In the genomic region with DNA sequence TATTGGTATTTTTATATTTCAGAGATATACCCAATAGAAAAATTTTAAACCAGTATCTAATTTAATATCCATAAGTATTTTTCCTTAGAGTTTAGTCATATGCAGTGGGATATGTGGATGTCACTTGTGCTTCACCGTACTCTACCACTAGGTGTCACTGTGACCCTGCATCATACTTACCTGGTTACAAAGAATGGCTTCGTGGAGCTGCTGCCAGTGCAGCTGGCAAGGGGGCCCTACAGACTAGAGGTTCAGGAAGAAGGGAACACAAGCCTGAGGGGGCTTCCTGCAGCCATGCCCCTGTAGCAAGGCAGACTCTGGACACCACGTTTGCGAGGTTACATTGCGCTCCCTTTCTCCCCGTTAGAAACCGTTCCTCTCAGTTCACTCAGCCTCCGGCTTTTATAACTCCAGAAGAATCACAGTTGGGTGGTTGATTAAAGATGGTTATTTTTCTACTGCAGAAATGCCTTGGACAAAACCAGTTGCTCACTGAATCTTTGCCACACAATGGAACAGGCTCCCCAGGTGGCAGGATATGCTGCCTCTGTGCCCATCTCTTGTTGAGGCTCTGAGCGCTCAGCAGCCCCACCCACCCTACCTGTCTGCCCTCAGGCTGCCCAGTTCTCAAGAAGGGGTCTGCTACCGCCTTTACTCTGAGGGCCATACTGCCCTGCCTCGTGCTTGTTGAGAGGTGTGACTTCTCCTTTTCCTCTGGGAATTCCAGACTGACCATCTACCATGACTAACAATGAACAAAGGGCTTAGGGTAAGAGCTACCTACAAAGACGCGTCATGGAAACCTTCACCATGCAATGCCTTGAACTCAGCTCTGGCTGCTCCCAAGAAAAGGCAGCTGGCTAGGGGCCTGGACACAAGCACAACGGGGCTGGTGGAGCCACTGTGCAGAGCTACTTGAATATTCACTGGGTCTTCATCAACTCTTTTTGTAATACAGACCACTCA, we compare ENCODE assay signal across 8 mouse cellular contexts. TPM values are rescaled to one million over a fixed set of nuclear protein-coding genes. Genes with fewer than 3 reads are reported as not detected.
A peak's percentile ranks its signal among the peaks of the same experiment; 100 is the strongest.
DNase-seq lines count a peak whose midpoint lies in the region; ATAC-seq and TF ChIP-seq lines count a peak whose summit lies in the region.

No protein-coding gene starts in this region.

- no peaks in the 10 kb centered on the region for H3K9me3 ChIP-seq in limb, embryonic 13.5 days

- TF ChIP-seq POLR2A in kidney, adult 2 months (IDR thresholded peaks at IDR 0.05; ENCODE audit: low read depth, low read length), result no peak

- 60% methylated on average over 14 of the region's 14 CpGs for WGBS in kidney, adult 2 months
- 53% methylated on average over 14 of the region's 14 CpGs for WGBS in limb, embryonic 13.5 days

- ATAC-seq in limb, embryonic 13.5 days (ENCODE audit: low FRiP score, low read depth), result peak; percentile 66
- peak; percentile 91 for ATAC-seq in monocyte, adult 5-6 weeks (replicated peaks; ENCODE audit: insufficient number of reproducible peaks, low FRiP score, low TSS enrichment, poor library complexity, severe bottlenecking)

- no peak overlapping the region for H3K4me2 ChIP-seq in limb, embryonic 13.5 days (replicated peaks)

- H3K4me3 ChIP-seq in kidney, adult 2 months (ENCODE audit: insufficient read depth, low read depth, low read length), result no peak overlapping the region
- no peak overlapping the region for H3K4me3 ChIP-seq in limb, embryonic 13.5 days

- no peaks in the 10 kb centered on the region for H3K27me3 ChIP-seq in kidney, adult 2 months (replicated peaks; ENCODE audit: control insufficient read depth, insufficient read depth, low read length)
- no peaks in the 10 kb centered on the region for H3K27me3 ChIP-seq in limb, embryonic 13.5 days

- 0 out of 2 replicates have a peak overlapping the region, but pooled peaks have one; percentile 48 for H3K9ac ChIP-seq in limb, embryonic 13.5 days

- TF ChIP-seq CTCF in kidney, adult 2 months (conservative IDR thresholded peaks at IDR 0.05; ENCODE audit: insufficient read depth, insufficient read length, low read depth, low read length), result peak; percentile 78

- H3K36me3 ChIP-seq in kidney, adult 2 months (ENCODE audit: control insufficient read depth, insufficient read depth, low read length), result no peaks in the 10 kb centered on the region
- peaks cover 15% of the 10 kb centered on the region for H3K36me3 ChIP-seq in limb, embryonic 13.5 days

- DNase-seq in ovary, adult 18-20 months (ENCODE audit: low spot score), result peak; percentile 24
- no peak for DNase-seq in ovary, postnatal 10 days (ENCODE audit: low spot score)
- DNase-seq in cerebellum, postnatal 36 days, result peak; percentile 74 to 86
- peak; percentile 66 for DNase-seq in gastrocnemius, postnatal 10 days
- peak; percentile 79 for DNase-seq in kidney, adult 2 months
- peak; percentile 55 to 80 for DNase-seq in spleen, postnatal 4 days (ENCODE audit: low spot score in 2 of 2)

- peaks cover 10% of the 10 kb centered on the region; the same call in 1 of the 2 replicates for H3K4me1 ChIP-seq in kidney, adult 2 months (ENCODE audit: control insufficient read depth, insufficient read depth, low read length)
- no peaks in the 10 kb centered on the region for H3K4me1 ChIP-seq in limb, embryonic 13.5 days

- H3K27ac ChIP-seq in kidney, adult 2 months (ENCODE audit: insufficient read depth, low read depth, low read length), result no peak overlapping the region
- no peak overlapping the region for H3K27ac ChIP-seq in limb, embryonic 13.5 days

RNA-seq across cellular contexts. Expression of a gene that starts 25.8 kb away (rescaled TPM):
- 1 to 10 TPM; 5.8 to 6.6 TPM for total RNA-seq in gastrocnemius, postnatal 10 days (2021)
- polyA plus RNA-seq in kidney, adult 2 months (2012; rRNA removed), result 31.1 and 32.2 TPM in 2 replicates
- 9.9 and 10.5 TPM in 2 replicates for polyA plus RNA-seq in limb, embryonic 13.5 days (2015; fragmentation: Nextera tagmentation; extraction: Ambion mirVana)
- total RNA-seq in monocyte, adult 5-6 weeks (2017), result 4.5 to 8.4 TPM (median 5.5 TPM) in 3 replicates

RNA-seq across cellular contexts. Expression of a gene that starts 40.4 kb away (rescaled TPM):
- 10 to 100 TPM; 40.0 to 40.5 TPM for total RNA-seq in gastrocnemius, postnatal 10 days (2021)
- polyA plus RNA-seq in kidney, adult 2 months (2012; rRNA removed), result 68.0 and 132 TPM in 2 replicates
- 0.48 and 0.51 TPM in 2 replicates for polyA plus RNA-seq in limb, embryonic 13.5 days (2015; fragmentation: Nextera tagmentation; extraction: Ambion mirVana)
- total RNA-seq in monocyte, adult 5-6 weeks (2017), result 365 to 424 TPM (median 376 TPM) in 3 replicates
